Mouse (Mus musculus): Measurements from ENCODE around the gene Arpp21. TPM values are rescaled to one million over a fixed set of nuclear protein-coding genes. Genes with fewer than 3 reads are reported as not detected.

Gene Arpp21
- polyA plus RNA-seq, 1 experiment from 2014 or later, result 32.2 TPM

GRCm38 (mm10) chr9:112140658-112141057 lies 95.1 kb downstream of the Arpp21 start:
- no peak for ATAC-seq (replicated peaks; ENCODE audit: extremely low read depth, insufficient read depth, low FRiP score)
- Histone ChIP-seq H3K36me3 (ENCODE audit: control insufficient read depth, insufficient read depth) (no peaks in the 10 kb centered on the region), H3K4me2 (ENCODE audit: low read depth, low read length) (no peak overlapping the region), H3K27me3 (ENCODE audit: control insufficient read depth, insufficient read depth, low read length) (no peaks in the 10 kb centered on the region), H3K4me3 (ENCODE audit: low read length) (no peak overlapping the region), H3K9ac (ENCODE audit: low read length) (no peak overlapping the region), H3K27ac (ENCODE audit: low read length) (no peak overlapping the region), H3K4me1 (ENCODE audit: control insufficient read depth, insufficient read depth, low read length) (no peaks in the 10 kb centered on the region), H3K9me3 (replicated peaks; ENCODE audit: control insufficient read depth, low read length) (no peaks in the 10 kb centered on the region)
- WGBS, result 70% methylated on average over 8 of the region's 8 CpGs

DNA sequence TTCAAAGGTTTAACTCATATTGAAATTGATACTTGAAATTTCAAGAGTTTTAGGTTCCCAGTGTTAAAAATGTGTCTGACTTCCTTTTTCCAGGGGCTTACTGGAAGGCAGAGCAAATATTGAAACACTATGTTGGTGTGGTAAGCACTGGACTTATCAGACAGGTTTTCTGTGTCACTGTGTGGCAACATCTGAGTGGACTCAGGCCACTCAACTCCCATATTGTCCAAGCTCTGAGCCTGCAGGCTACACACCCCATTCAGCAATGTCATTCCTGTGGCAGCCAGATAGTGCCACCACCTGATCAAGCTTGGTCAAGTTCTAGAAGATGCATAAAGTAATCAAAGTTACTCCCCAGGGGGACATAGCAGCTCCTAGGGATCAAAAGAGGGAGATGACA lies 97.9 kb downstream of the Arpp21 start:
- Histone ChIP-seq H3K4me2 (ENCODE audit: low read depth, low read length) (no peak overlapping the region), H3K27me3 (ENCODE audit: control insufficient read depth, insufficient read depth, low read length) (no peaks in the 10 kb centered on the region), H3K4me3 (ENCODE audit: low read length) (no peak overlapping the region), H3K4me1 (ENCODE audit: control insufficient read depth, insufficient read depth, low read length) (no peaks in the 10 kb centered on the region), H3K9ac (ENCODE audit: low read length) (no peak overlapping the region), H3K9me3 (replicated peaks; ENCODE audit: control insufficient read depth, low read length) (no peaks in the 10 kb centered on the region), H3K27ac (ENCODE audit: low read length) (no peak overlapping the region), H3K36me3 (ENCODE audit: control insufficient read depth, insufficient read depth) (no peaks in the 10 kb centered on the region)
- no peak for ATAC-seq (replicated peaks; ENCODE audit: extremely low read depth, insufficient read depth, low FRiP score)

DNA sequence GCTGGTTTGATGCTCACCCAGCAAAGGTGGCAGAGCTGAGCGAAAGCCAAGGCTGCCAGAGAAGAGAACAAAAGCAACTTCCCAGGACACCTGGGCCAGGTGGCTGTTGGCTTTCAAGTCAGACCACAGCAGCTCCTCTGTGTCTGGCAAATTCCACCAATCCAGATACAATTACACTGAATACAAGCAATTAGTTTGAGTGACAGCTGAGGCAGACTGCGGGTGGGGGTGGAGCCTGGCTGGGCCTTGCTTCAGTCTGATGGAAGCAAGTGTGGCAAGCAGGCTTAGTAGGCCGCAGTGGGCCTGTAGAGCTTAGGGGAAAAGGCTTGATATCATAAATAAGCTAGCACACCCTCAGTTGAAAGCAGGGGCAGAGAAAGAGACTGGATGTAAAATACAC lies 104.9 kb downstream of the Arpp21 start:
- no peaks in the 10 kb centered on the region for H3K9me3 ChIP-seq (replicated peaks; ENCODE audit: control insufficient read depth, low read length)
- no peak overlapping the region for H3K27ac ChIP-seq (ENCODE audit: low read length)
- no peak overlapping the region for H3K9ac ChIP-seq (ENCODE audit: low read length)
- H3K4me3 ChIP-seq (ENCODE audit: low read length), result no peak overlapping the region
- peaks cover 6% of the 10 kb centered on the region; the same call in 1 of the 2 replicates for H3K4me1 ChIP-seq (ENCODE audit: control insufficient read depth, insufficient read depth, low read length)
- no peak for ATAC-seq (replicated peaks; ENCODE audit: extremely low read depth, insufficient read depth, low FRiP score)
- H3K36me3 ChIP-seq (ENCODE audit: control insufficient read depth, insufficient read depth), result no peaks in the 10 kb centered on the region
- no peaks in the 10 kb centered on the region for H3K27me3 ChIP-seq (ENCODE audit: control insufficient read depth, insufficient read depth, low read length)
- 62% methylated on average over 3 of the region's 3 CpGs for WGBS
- H3K4me2 ChIP-seq (ENCODE audit: low read depth, low read length), result no peak overlapping the region

GRCm38 (mm10) chr9:112124667-112125066 lies 111.1 kb downstream of the Arpp21 start:
- Histone ChIP-seq H3K4me1 (ENCODE audit: control insufficient read depth, insufficient read depth, low read length) (no peaks in the 10 kb centered on the region), H3K9me3 (replicated peaks; ENCODE audit: control insufficient read depth, low read length) (no peaks in the 10 kb centered on the region), H3K4me2 (ENCODE audit: low read depth, low read length) (no peak overlapping the region), H3K27ac (ENCODE audit: low read length) (no peak overlapping the region), H3K27me3 (ENCODE audit: control insufficient read depth, insufficient read depth, low read length) (no peaks in the 10 kb centered on the region), H3K36me3 (ENCODE audit: control insufficient read depth, insufficient read depth) (no peaks in the 10 kb centered on the region), H3K4me3 (ENCODE audit: low read length) (no peak overlapping the region), H3K9ac (ENCODE audit: low read length) (no peak overlapping the region)
- WGBS, result 26% methylated on average over 10 of the region's 10 CpGs
- ATAC-seq (replicated peaks; ENCODE audit: extremely low read depth, insufficient read depth, low FRiP score), result no peak

GRCm38 (mm10) chr9:112124184-112124583 lies 111.6 kb downstream of the Arpp21 start:
- WGBS, result 65% methylated on average over 4 of the region's 4 CpGs
- ATAC-seq (replicated peaks; ENCODE audit: extremely low read depth, insufficient read depth, low FRiP score), result no peak

DNA sequence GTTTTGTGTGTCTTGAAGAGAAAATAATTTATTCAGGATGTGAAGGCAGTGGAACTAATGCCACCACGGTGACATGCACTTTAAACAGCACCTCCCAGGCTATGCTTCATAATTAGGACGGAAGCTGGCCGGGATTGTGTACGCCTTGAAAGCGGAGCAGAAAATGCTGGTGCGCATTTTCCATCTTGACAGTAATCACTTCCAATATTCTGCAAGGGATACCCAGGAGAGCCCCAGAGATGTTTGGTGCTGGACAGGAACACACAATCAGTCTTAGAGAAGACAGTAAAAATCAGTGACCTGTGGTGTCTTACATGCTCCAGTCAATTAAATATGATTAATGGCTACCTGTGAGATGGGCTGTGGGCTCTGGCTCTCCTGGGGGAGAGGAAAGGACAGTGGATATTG lies 112.3 kb downstream of the Arpp21 start:
- 85% methylated on average over 6 of the region's 6 CpGs for WGBS
- no peak overlapping the region for H3K9ac ChIP-seq (ENCODE audit: low read length)
- no peak overlapping the region for H3K4me3 ChIP-seq (ENCODE audit: low read length)
- no peaks in the 10 kb centered on the region for H3K27me3 ChIP-seq (ENCODE audit: control insufficient read depth, insufficient read depth, low read length)
- ATAC-seq (replicated peaks; ENCODE audit: extremely low read depth, insufficient read depth, low FRiP score), result no peak
- peaks cover 3% of the 10 kb centered on the region; the same call in 1 of the 2 replicates for H3K4me1 ChIP-seq (ENCODE audit: control insufficient read depth, insufficient read depth, low read length)
- no peak overlapping the region for H3K27ac ChIP-seq (ENCODE audit: low read length)
- no peaks in the 10 kb centered on the region for H3K9me3 ChIP-seq (replicated peaks; ENCODE audit: control insufficient read depth, low read length)
- no peaks in the 10 kb centered on the region for H3K36me3 ChIP-seq (ENCODE audit: control insufficient read depth, insufficient read depth)
- H3K4me2 ChIP-seq (ENCODE audit: low read depth, low read length), result no peak overlapping the region

More at GRCm38 (mm10) chr9:112124184-112124583, 111.6 kb downstream of the Arpp21 start:
- Histone ChIP-seq H3K27me3 (ENCODE audit: control insufficient read depth, insufficient read depth, low read length) (no peaks in the 10 kb centered on the region), H3K9me3 (replicated peaks; ENCODE audit: control insufficient read depth, low read length) (no peaks in the 10 kb centered on the region), H3K9ac (ENCODE audit: low read length) (no peak overlapping the region), H3K4me2 (ENCODE audit: low read depth, low read length) (no peak overlapping the region), H3K27ac (ENCODE audit: low read length) (no peak overlapping the region), H3K4me1 (ENCODE audit: control insufficient read depth, insufficient read depth, low read length) (no peaks in the 10 kb centered on the region; the same call in 1 of the 2 replicates), H3K36me3 (ENCODE audit: control insufficient read depth, insufficient read depth) (no peaks in the 10 kb centered on the region), H3K4me3 (ENCODE audit: low read length) (no peak overlapping the region)

GRCm38 (mm10) chr9:112119535-112119934 lies 116.2 kb downstream of the Arpp21 start:
- Histone ChIP-seq H3K9me3 (replicated peaks; ENCODE audit: control insufficient read depth, low read length) (no peaks in the 10 kb centered on the region), H3K9ac (ENCODE audit: low read length) (no peak overlapping the region), H3K4me1 (ENCODE audit: control insufficient read depth, insufficient read depth, low read length) (peaks cover 3% of the 10 kb centered on the region; the same call in 1 of the 2 replicates), H3K27ac (ENCODE audit: low read length) (no peak overlapping the region), H3K36me3 (ENCODE audit: control insufficient read depth, insufficient read depth) (no peaks in the 10 kb centered on the region), H3K4me2 (ENCODE audit: low read depth, low read length) (no peak overlapping the region), H3K4me3 (ENCODE audit: low read length) (no peak overlapping the region), H3K27me3 (ENCODE audit: control insufficient read depth, insufficient read depth, low read length) (no peaks in the 10 kb centered on the region)
- no peak for ATAC-seq (replicated peaks; ENCODE audit: extremely low read depth, insufficient read depth, low FRiP score)
- 45% methylated on average over 3 of the region's 3 CpGs for WGBS

DNA sequence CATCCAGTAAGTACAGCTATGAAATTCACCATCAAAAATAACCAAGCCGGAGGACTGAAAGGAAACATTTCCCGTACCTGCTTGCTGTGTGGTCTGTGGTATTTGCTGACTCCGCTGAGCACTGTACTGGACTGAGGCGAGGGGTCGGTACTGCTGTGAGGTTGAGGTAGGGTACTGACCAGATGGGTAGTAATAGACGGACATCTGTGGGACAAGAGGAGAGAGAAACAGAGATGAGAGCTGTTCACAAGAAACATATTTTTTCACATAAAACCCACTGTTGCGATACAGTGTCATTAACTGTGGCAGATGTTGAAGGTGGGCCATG lies 116.7 kb downstream of the Arpp21 start:
- no peak for ATAC-seq (replicated peaks; ENCODE audit: extremely low read depth, insufficient read depth, low FRiP score)
- peak overlapping the region; percentile 44 for H3K4me3 ChIP-seq (ENCODE audit: low read length)
- no peaks in the 10 kb centered on the region for H3K9me3 ChIP-seq (replicated peaks; ENCODE audit: control insufficient read depth, low read length)
- no peaks in the 10 kb centered on the region for H3K36me3 ChIP-seq (ENCODE audit: control insufficient read depth, insufficient read depth)
- H3K4me1 ChIP-seq (ENCODE audit: control insufficient read depth, insufficient read depth, low read length), result peaks cover 3% of the 10 kb centered on the region; the same call in 1 of the 2 replicates
- H3K27ac ChIP-seq (ENCODE audit: low read length), result no peak overlapping the region
- 21% methylated on average over 7 of the region's 7 CpGs for WGBS
- H3K27me3 ChIP-seq (ENCODE audit: control insufficient read depth, insufficient read depth, low read length), result no peaks in the 10 kb centered on the region
- H3K9ac ChIP-seq (ENCODE audit: low read length), result peak overlapping the region; percentile 60; the same call in 1 of the 2 replicates
- H3K4me2 ChIP-seq (ENCODE audit: low read depth, low read length), result peak overlapping the region; percentile 60

GRCm38 (mm10) chr9:112118411-112119105 lies 117.2 kb downstream of the Arpp21 start:
- 0 out of 2 replicates have a peak, but pooled peaks have one; percentile 14 for ATAC-seq (replicated peaks; ENCODE audit: extremely low read depth, insufficient read depth, low FRiP score)
- H3K4me1 ChIP-seq (ENCODE audit: control insufficient read depth, insufficient read depth, low read length), result peaks cover 3% of the 10 kb centered on the region; the same call in 1 of the 2 replicates
- peak overlapping the region; percentile 38; the same call in 1 of the 2 replicates for H3K27ac ChIP-seq (ENCODE audit: low read length)
- H3K9me3 ChIP-seq (replicated peaks; ENCODE audit: control insufficient read depth, low read length), result no peaks in the 10 kb centered on the region
- peak overlapping the region; percentile 44 for H3K4me3 ChIP-seq (ENCODE audit: low read length)
- peak overlapping the region; percentile 60 for H3K9ac ChIP-seq (ENCODE audit: low read length)
- H3K4me2 ChIP-seq (ENCODE audit: low read depth, low read length), result peak overlapping the region; percentile 60
- no peaks in the 10 kb centered on the region for H3K36me3 ChIP-seq (ENCODE audit: control insufficient read depth, insufficient read depth)
- whole genome bisulfite sequencing, result 9% methylated on average over 22 of the region's 22 CpGs
- H3K27me3 ChIP-seq (ENCODE audit: control insufficient read depth, insufficient read depth, low read length), result no peaks in the 10 kb centered on the region

Measured in heart, embryonic 16.5 days (tissue).